8 mouse cellular contexts compared by ENCODE assay signal in the genomic region with DNA sequence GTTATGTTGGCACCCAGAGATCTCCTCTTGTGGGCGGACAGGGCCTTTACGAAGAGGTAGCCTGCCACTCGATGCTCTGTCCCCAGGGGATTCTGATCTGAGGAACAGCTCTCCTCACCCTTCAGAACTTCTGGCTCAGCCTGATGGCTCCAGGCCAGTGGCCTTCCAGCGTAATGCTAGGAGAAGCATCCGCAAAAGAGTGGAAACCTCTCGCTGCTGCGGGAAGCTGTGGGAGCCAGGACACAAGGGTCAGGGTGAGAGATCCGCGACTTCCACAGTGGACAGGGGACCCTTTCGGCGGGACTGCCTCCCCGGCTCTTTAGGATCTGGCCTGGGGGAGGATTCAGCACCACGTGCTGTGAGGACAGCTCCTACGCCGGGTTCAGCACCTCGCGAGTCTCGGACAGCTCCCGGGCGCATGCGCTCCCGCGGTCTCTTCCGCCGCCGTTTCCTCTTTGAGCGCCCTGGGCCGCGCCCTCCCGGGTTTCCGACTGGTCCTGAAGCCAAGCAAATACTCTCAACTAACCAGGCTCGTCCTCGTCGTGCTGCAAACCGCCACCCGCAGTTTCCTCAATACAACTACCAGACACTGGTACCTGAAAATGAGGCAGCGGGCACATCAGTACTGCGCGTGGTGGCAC. TPM values are rescaled to one million over a fixed set of nuclear protein-coding genes. Genes with fewer than 3 reads are reported as not detected.
A peak's percentile ranks its signal among the peaks of the same experiment; 100 is the strongest.
DNase-seq lines count a peak whose midpoint lies in the region; ATAC-seq and TF ChIP-seq lines count a peak whose summit lies in the region.

No protein-coding gene starts in this region.

- TF ChIP-seq EP300 in ES-Bruce4 (IDR thresholded peaks at IDR 0.05; ENCODE audit: insufficient read depth, low read depth, low read length), result no peak

- no peak overlapping the region for H3K27ac ChIP-seq in ES-Bruce4 (ENCODE audit: insufficient read depth, low read length)
- no peak overlapping the region for H3K27ac ChIP-seq in forebrain, embryonic 11.5 days (ENCODE audit: low read depth, low read length)

- no peaks in the 10 kb centered on the region for H3K9me3 ChIP-seq in ES-Bruce4 (replicated peaks; ENCODE audit: control insufficient read depth, insufficient read depth, low read length, poor library complexity, severe bottlenecking)
- no peaks in the 10 kb centered on the region for H3K9me3 ChIP-seq in forebrain, embryonic 11.5 days (ENCODE audit: control insufficient read depth, low read length)

- H3K9ac ChIP-seq in ES-Bruce4 (ENCODE audit: low read depth, poor library complexity, severe bottlenecking), result no peak overlapping the region
- H3K9ac ChIP-seq in forebrain, embryonic 11.5 days (ENCODE audit: low read length), result peak overlapping the region; percentile 63; the same call in 1 of the 2 replicates

- DNase-seq in c-Kit-positive CD71-negative TER-119-negative erythroid progenitor cells, embryonic 14.5 days (ENCODE audit: low read depth), result peak; percentile 65
- DNase-seq in forebrain, embryonic 11.5 days (ENCODE audit: low spot score), result peak; percentile 91
- DNase-seq in heart, postnatal 14 days, result peak; percentile 85 to 87
- DNase-seq in kidney, postnatal 36 days, result peak; percentile 68 to 84
- peak; percentile 82 for DNase-seq in lung, postnatal 14 days
- DNase-seq in ovary, postnatal 10 days (ENCODE audit: low spot score), result peak; percentile 74
- peak; percentile 58 to 78 for DNase-seq in thymus, postnatal 10 days (ENCODE audit: low spot score in 2 of 2)

- peak overlapping the region; percentile 53 for H3K4me2 ChIP-seq in forebrain, embryonic 11.5 days (ENCODE audit: low read depth, low read length, severe bottlenecking)

- intact Hi-C loops in heart, postnatal 14 days (cut with DNase I), result no loop called here

- H3K36me3 ChIP-seq in ES-Bruce4 (ENCODE audit: control insufficient read depth, insufficient read depth, low read length, poor library complexity, severe bottlenecking), result no peaks in the 10 kb centered on the region
- H3K36me3 ChIP-seq in forebrain, embryonic 11.5 days (ENCODE audit: control insufficient read depth, insufficient read depth, low read length), result no peaks in the 10 kb centered on the region

- WGBS in forebrain, embryonic 11.5 days, result 2% methylated on average over 39 of the region's 39 CpGs

- peak overlapping the region; percentile 81 for H3K4me3 ChIP-seq in ES-Bruce4 (ENCODE audit: low read depth, low read length)
- peak overlapping the region; percentile 64 for H3K4me3 ChIP-seq in forebrain, embryonic 11.5 days (ENCODE audit: low read depth, low read length)

- TF ChIP-seq CTCF in ES-Bruce4 (IDR thresholded peaks at IDR 0.05; ENCODE audit: low read depth, low read length), result no peak

- ATAC-seq in forebrain, embryonic 11.5 days (replicated peaks; ENCODE audit: low FRiP score), result peak; percentile 21; the same call in 1 of the 2 replicates

- TF ChIP-seq POLR2A in ES-Bruce4 (IDR thresholded peaks at IDR 0.05; ENCODE audit: insufficient read depth, low read length), result no peak

- peaks cover 2% of the 10 kb centered on the region for H3K4me1 ChIP-seq in ES-Bruce4 (ENCODE audit: control insufficient read depth, insufficient read depth, low read length)
- H3K4me1 ChIP-seq in forebrain, embryonic 11.5 days (replicated peaks; ENCODE audit: control insufficient read depth, insufficient read depth, low read length), result peaks cover 8% of the 10 kb centered on the region

- no peaks in the 10 kb centered on the region for H3K27me3 ChIP-seq in ES-Bruce4 (ENCODE audit: control insufficient read depth, insufficient read depth, low read length, poor library complexity, severe bottlenecking)
- peaks cover 41% of the 10 kb centered on the region for H3K27me3 ChIP-seq in forebrain, embryonic 11.5 days (ENCODE audit: control insufficient read depth, insufficient read depth, low read length)

RNA-seq across cellular contexts. Expression of a gene that starts 0.7 kb away (rescaled TPM):
- polyA plus RNA-seq in ES-Bruce4 (2011; ENCODE audit: insufficient read depth, insufficient read length, low read depth, missing spikeins), result 3.5 and 6.2 TPM in 2 replicates
- 6.9 and 9.4 TPM in 2 replicates for polyA plus RNA-seq in forebrain, embryonic 11.5 days (2014; fragmentation: Nextera tagmentation; extraction: Ambion mirVana)
- total RNA-seq in heart, postnatal 14 days (2021), result under 1 TPM; 0.12 TPM

RNA-seq across cellular contexts. Expression of a gene that starts 18.7 kb away (rescaled TPM):
- polyA plus RNA-seq in ES-Bruce4 (2011; ENCODE audit: insufficient read depth, insufficient read length, low read depth, missing spikeins), result 10.3 and 11.8 TPM in 2 replicates
- polyA plus RNA-seq in forebrain, embryonic 11.5 days (2014; fragmentation: Nextera tagmentation; extraction: Ambion mirVana), result 14.4 and 22.0 TPM in 2 replicates
- 10 to 100 TPM in 1 of 2 experiments, 1 to 10 TPM in 1; 9.9 to 11.4 TPM for total RNA-seq in heart, postnatal 14 days (2021)

RNA-seq across cellular contexts. Expression of a gene that starts 26.3 kb away (rescaled TPM):
- 8.2 and 8.3 TPM in 2 replicates for polyA plus RNA-seq in ES-Bruce4 (2011; ENCODE audit: insufficient read depth, insufficient read length, low read depth, missing spikeins)
- polyA plus RNA-seq in forebrain, embryonic 11.5 days (2014; fragmentation: Nextera tagmentation; extraction: Ambion mirVana), result 12.6 and 12.7 TPM in 2 replicates
- 10 to 100 TPM; 27.0 TPM for total RNA-seq in heart, postnatal 14 days (2021)

RNA-seq across cellular contexts. Expression of a gene that starts 43.2 kb away (rescaled TPM):
- polyA plus RNA-seq in ES-Bruce4 (2011; ENCODE audit: insufficient read depth, insufficient read length, low read depth, missing spikeins), result 37.4 and 39.5 TPM in 2 replicates
- 96.6 and 108 TPM in 2 replicates for polyA plus RNA-seq in forebrain, embryonic 11.5 days (2014; fragmentation: Nextera tagmentation; extraction: Ambion mirVana)
- 10 to 100 TPM; 30.7 to 31.8 TPM for total RNA-seq in heart, postnatal 14 days (2021)
